Mouse (Mus musculus) c-Kit-negative CD71-positive TER-119-positive erythroid progenitor cells, embryonic 14.5 days (primary cell): ENCODE data around the gene Meis2.

Source experiments
- DNase-seq: peaks from one replicate; pipeline ENCODE4 v3.0.0-alpha.2; 2013; ENCODE audit warnings: low read depth, low spot score

Gene Meis2

DNA sequence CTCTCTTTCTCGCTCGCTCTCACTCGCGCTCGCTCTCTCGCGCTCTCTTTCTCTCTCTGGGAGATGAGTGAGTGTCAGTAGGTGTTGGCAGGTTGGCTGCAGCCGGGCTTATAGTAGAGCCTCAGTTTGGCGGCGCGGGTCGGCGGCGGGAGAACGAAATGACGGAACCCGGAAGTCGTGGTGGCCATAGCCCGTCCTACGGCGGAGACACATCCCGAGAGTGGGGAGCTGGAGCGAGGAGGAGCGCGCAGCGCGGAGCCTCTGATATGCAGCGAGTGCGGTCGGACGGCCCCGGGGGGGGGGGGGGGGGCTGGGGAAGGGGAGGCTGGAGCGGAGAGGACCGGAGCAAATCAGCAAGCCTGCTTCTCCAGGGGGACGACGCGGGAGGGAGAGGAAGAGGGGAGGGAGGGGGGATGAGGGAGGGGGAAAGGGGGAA, at the start of gene Meis2:
Meis2 (minus strand) TSS at position 270 of the 436 bp plus-strand sequence.
- no peak for DNase-seq

DNA sequence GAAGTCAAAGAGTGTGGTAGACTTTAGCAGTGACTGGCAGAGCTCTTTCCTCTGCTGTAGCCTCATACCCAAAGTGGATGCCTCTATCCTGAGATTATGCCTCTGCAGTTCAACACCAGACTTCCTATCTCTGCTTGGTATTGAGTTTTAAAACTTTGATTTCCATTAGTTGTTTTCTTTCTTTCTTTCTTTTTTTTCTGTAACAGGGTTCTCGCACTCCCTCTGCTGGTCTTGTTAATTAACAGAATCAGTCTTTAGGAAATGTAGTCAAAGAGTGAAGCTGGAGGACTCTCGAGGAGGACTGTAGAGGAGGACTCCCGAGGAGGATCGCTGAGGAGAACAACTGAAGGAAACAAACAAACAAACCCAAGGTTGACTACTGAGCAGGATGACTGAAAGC, 40.6 kb upstream of the Meis2 start:
- no peak for DNase-seq

GRCm38 (mm10) chr2:116105179-116105578, 39.5 kb upstream of the Meis2 start:
- no peak for DNase-seq

DNA sequence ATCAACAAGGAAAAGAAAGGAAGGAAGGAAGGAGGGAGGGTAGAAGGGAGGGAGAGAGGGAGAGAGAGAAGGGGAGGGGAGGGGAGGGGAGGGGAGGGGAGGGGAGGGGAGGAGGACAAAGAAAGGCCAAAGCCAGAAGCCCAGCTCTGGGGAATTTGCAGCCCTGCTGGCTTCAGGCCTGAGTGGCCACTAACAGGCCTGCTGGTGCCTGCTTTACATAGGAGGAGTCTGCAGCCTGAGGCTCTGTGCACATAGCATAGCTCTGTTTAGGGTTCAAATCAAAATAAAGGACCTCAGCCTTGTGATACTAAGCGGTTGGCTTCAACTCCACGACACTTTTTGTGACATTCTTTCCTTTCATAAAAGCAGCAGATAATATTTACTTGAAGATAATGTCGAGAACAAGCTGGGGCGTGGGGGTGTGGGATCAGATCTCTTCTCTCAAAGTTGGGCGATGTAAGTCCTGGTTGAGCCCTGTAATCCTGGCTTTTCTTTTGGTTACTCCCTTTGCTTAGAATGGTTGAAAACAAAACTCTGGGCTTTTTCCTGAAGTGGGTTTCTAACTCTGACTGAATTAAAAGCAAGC, 37.9 kb upstream of the Meis2 start:
- DNase-seq, result no peak

- DNase-seq, result no peak
Measured at GRCm38 (mm10) chr2:116101221-116101620, 35.6 kb upstream of the Meis2 start.

GRCm38 (mm10) chr2:116080961-116081360, 15.3 kb upstream of the Meis2 start:
- DNase-seq, result no peak

DNA sequence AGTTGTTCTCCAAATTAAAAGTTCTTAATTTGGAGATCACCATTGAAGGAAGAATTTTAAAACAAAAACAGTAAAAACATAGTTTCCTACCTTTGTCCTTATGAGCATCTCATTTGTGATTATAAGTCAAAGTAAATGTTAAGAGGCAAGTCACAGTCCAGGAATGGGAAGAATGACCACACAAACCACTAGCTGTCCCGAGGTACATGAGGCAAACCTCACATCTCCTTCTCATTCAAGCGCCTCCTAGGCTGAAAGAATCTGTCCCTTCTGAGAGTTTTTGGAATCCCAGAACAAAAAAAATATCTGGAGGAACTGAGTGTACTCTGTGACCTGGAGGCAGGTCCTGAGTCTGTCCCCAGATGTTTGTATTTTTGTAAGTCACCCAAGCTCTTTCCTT, 13.2 kb upstream of the Meis2 start:
- no peak for DNase-seq

DNA sequence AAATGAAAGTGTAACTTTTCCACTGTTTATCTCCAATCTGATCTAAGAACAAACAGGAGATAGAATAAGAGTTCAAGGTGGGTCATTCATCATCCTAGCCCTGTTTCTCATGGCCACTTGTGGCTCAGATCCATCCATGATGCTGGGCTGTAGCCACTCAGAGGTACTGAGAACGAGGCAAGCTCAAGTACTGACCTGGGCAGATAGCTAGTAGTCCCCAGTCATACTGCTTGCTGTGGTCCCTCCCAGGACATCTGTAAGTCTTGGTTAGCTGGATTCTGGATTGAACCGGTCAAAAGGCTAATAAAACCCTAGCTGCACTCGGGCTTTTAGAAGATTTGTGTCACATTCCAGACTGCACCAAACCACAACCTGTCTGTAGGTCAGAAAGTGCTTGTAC, 12.1 kb upstream of the Meis2 start:
- no peak for DNase-seq

- no peak for DNase-seq
Measured at GRCm38 (mm10) chr2:116076752-116077480, 11.3 kb upstream of the Meis2 start.

GRCm38 (mm10) chr2:116075902-116076301, 10.3 kb upstream of the Meis2 start:
- no peak for DNase-seq

- DNase-seq, result no peak
Measured at GRCm38 (mm10) chr2:116075477-116075876, 9.8 kb upstream of the Meis2 start.

DNA sequence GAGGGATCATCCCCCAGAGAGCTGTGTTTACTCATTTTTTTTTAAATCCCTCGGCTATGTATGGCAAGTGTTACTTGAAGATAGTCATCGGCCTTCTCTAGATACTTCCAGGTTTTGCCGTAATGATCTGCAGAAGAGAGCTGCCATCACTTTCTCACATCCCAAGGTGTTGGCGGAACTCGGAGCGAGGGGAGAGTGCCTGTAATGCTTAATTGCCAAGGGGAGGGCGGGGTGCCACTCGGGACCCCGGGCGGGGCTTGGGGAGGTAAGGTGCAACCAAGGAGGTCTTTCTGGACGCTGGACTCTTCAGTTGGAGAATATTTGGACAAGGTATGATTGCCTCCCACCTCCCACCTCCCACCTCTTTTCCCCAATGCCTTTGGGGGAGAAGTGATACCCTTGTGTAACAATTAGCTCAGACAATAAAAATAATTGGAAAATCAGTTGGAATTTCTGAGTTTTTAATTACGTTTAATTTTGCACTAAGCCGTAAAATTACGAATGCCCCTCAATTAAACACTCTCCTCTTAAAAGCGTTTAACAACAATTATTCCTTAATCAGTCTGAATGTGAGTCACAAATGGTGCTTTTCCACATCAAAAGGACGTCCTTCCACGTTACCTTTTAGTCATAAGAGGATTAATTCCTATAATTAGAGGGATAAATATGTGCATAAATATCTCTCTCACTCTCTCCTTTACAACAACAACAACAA, 9.2 kb upstream of the Meis2 start:
- DNase-seq, result no peak

DNA sequence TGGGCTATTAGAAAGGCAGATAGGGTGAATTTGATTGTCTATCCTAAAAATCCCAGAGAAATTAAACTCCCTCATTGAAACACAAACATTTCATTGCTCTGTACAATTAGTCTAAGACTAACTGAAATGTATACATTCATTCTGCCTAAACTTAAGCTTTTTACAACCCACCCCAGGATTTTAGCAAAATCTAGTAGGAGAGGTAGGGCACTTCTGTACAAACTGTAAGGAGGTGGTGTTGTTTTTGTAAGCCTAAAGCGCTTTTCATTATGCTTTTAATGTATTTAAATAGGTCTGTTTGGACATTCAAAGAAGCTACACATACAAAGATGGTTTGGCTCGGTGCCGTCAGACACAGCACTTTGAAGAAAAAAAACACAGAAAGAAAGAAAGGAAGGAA, 8.4 kb upstream of the Meis2 start:
- DNase-seq, result no peak

GRCm38 (mm10) chr2:116073311-116073904, 7.8 kb upstream of the Meis2 start:
- no peak for DNase-seq

- DNase-seq, result no peak
Measured at GRCm38 (mm10) chr2:116072706-116073105, 7.1 kb upstream of the Meis2 start.

- DNase-seq, result no peak
Measured at GRCm38 (mm10) chr2:116072321-116072640, 6.6 kb upstream of the Meis2 start.

- DNase-seq, result no peak
Measured at GRCm38 (mm10) chr2:116071571-116072320, 6.1 kb upstream of the Meis2 start.

DNA sequence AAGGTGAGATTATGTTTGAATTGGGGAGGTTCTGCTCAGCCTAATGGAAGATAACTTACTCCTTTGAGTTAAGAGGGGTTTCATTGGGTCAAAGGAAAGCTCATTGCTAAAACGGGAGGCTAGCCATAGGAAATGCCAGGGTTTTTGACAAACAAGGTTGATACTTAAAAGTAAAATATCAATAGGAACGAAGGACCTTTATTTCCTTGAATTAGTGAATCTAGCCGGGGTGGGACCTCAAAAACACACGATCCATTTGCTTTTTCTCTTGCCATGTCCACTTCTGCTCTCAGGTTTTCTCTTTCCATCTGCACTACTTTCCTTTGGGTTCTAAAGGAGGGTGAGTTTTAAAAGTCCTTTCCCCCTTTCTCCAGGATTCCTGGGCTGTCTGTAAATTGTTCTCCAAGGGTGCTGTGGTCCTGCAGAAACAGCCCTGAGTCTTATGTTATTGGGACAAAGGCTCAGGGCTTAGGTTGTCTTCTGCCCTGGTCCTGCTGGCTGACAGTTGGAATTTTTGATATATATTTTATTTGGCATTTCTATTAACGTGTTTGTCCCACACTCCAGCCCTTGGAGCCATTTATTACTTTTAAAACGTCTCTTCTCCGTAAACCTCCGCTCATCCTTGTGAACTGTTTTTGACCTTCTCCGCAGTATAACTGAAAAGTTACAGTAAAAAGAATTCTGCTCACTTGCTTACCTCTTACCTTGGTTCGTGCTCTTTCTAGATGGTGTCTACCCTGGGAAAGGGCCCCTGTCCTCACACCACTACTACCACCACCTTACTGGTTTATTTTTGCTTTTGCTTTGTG, 5.2 kb upstream of the Meis2 start:
- no peak for DNase-seq

GRCm38 (mm10) chr2:116069451-116070225, 4.0 kb upstream of the Meis2 start:
- DNase-seq, result no peak

DNA sequence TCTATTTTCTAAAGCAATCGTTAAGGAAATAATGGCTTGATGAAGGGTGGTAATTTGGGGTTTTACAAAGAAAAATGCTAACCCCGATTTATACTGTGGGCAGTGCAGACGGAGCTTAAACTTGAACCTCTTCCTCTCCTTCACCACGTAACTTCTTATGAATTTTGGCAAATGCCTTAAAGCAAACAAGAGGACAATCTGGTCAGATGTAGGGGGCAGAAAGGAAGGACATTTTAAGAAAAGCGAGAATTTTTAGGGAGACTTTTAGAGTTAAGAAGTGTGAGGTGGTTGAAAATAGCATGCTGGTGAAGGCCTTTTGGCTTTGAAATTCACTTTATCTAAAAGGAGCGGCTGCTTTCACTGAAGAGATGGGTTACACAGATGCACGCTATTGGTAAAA, 3.3 kb upstream of the Meis2 start:
- no peak for DNase-seq
